Mouse (Mus musculus) CH12.LX (cell line): Measurements from ENCODE around the gene Myo18a. TPM values are rescaled to one million over a fixed set of nuclear protein-coding genes. Genes with fewer than 3 reads are reported as not detected.

Experiments
- DNase-seq: peaks from one replicate; pipeline ENCODE4 v3.0.0-alpha.2; 2013; ENCODE audit errors: extremely low read depth
- H3K27ac ChIP-seq: 2 replicates; pipeline ENCODE4 v1.5.1; 2012; ENCODE audit warnings: low read depth, mild to moderate bottlenecking, control low read depth, moderate library complexity; ENCODE audit not compliant: insufficient read depth
- H3K27me3 ChIP-seq: replicated peaks from 2 replicates; pipeline ENCODE3; 2012; ENCODE audit warnings: inconsistent platforms
- H3K36me3 ChIP-seq, 2 experiments: replicated peaks in 1 of 2; 2 replicates each; pipeline versions ENCODE3 to v1.6.1; 2012; ENCODE audit warnings: inconsistent platforms in 1 of 2, low read length in 1 of 2, mild to moderate bottlenecking in 1 of 2, mixed read lengths in 1 of 2, moderate library complexity in 1 of 2; ENCODE audit not compliant: control insufficient read depth in 1 of 2, insufficient read depth in 1 of 2
- H3K4me1 ChIP-seq, 2 experiments: 2 replicates each; pipeline ENCODE4 v1.6.1; 2012; ENCODE audit warnings: inconsistent platforms in 1 of 2, moderate library complexity in 1 of 2; ENCODE audit not compliant: insufficient read depth in 2 of 2, control insufficient read depth in 1 of 2
- H3K4me2 ChIP-seq: 2 replicates; pipeline ENCODE4 v1.6.1; 2012; ENCODE audit warnings: low read depth, mild to moderate bottlenecking, control low read depth; ENCODE audit not compliant: poor library complexity, insufficient read depth, severe bottlenecking
- H3K4me3 ChIP-seq, 3 experiments: fragments of 150-350 bp in 1 of 3; sonication (generic) in 1 of 3; replicated peaks in 1 of 3; 2 replicates each; pipeline versions ENCODE3 to v1.5.1; 2011 to 2012; ENCODE audit warnings: low read depth in 2 of 3, low read length in 2 of 3, mild to moderate bottlenecking in 2 of 3, moderate library complexity in 2 of 3, control low read depth in 1 of 3, improper control_type of control experiment in 1 of 3, inconsistent platforms in 1 of 3, mixed read lengths in 1 of 3; ENCODE audit not compliant: poor library complexity in 1 of 3
- H3K79me2 ChIP-seq: replicated peaks from 2 replicates; pipeline ENCODE4 v1.6.1; 2012; ENCODE audit warnings: mild to moderate bottlenecking, moderate library complexity; ENCODE audit not compliant: control insufficient read depth, poor library complexity, insufficient read depth, severe bottlenecking; ENCODE audit errors: extremely low read depth
- H3K9ac ChIP-seq: 2 replicates; pipeline ENCODE4 v1.6.1; 2012; ENCODE audit warnings: low read depth, mild to moderate bottlenecking, control low read depth, moderate library complexity; ENCODE audit not compliant: insufficient read depth
- H3K9me3 ChIP-seq: replicated peaks from 2 replicates; pipeline ENCODE3; 2012; ENCODE audit warnings: low read length, inconsistent platforms, mixed read lengths
- CTCF ChIP-seq, 2 experiments: IDR thresholded peaks in 1 of 2; conservative IDR thresholded peaks in 1 of 2; 2 replicates each; pipeline ENCODE4 v1.5.1; 2011 to 2012; ENCODE audit warnings: low read depth in 2 of 2, low read length in 2 of 2, improper control_type of control experiment in 1 of 2, inconsistent platforms in 1 of 2, mild to moderate bottlenecking in 1 of 2, moderate library complexity in 1 of 2
- ELF1 ChIP-seq: IDR thresholded peaks from 2 replicates; pipeline ENCODE4 v1.6.1; 2014; ENCODE audit warnings: low read depth, mild to moderate bottlenecking, inconsistent platforms, low read length, improper control_type of control experiment
- EP300 ChIP-seq: IDR thresholded peaks from 2 replicates; pipeline ENCODE4 v1.6.1; 2011; ENCODE audit warnings: low read length, improper control_type of control experiment
- GABPA ChIP-seq: IDR thresholded peaks from 2 replicates; pipeline ENCODE4 v1.6.1; 2012; ENCODE audit warnings: low read depth, low read length, improper control_type of control experiment, inconsistent platforms; ENCODE audit not compliant: insufficient replicate concordance
- HCFC1 ChIP-seq: IDR thresholded peaks from 2 replicates; pipeline ENCODE4 v1.6.1; 2012; ENCODE audit warnings: low read depth, mild to moderate bottlenecking, inconsistent platforms, low read length, improper control_type of control experiment
- IRF4 ChIP-seq: IDR thresholded peaks from 2 replicates; pipeline ENCODE4 v1.6.1; 2014; ENCODE audit warnings: low read depth, mild to moderate bottlenecking, inconsistent platforms, low read length, improper control_type of control experiment
- JUND ChIP-seq: conservative IDR thresholded peaks from 2 replicates; pipeline ENCODE4 v1.6.1; 2011; ENCODE audit warnings: low read depth, low read length, improper control_type of control experiment
- MEF2A ChIP-seq: IDR thresholded peaks from 2 replicates; pipeline ENCODE4 v1.6.1; 2014; ENCODE audit warnings: low read depth, mild to moderate bottlenecking, inconsistent platforms, low read length, improper control_type of control experiment, borderline replicate concordance
- MXI1 ChIP-seq: IDR thresholded peaks from 2 replicates; pipeline ENCODE4 v1.6.1; 2011; ENCODE audit warnings: mild to moderate bottlenecking, low read depth, low read length, improper control_type of control experiment
- NRF1 ChIP-seq: IDR thresholded peaks from 2 replicates; pipeline ENCODE4 v1.6.1; 2014; ENCODE audit warnings: low read depth, mild to moderate bottlenecking, inconsistent platforms, low read length, improper control_type of control experiment, moderate library complexity
- POLR2AphosphoS2 ChIP-seq: IDR thresholded peaks from 2 replicates; pipeline ENCODE4 v1.6.1; 2011; ENCODE audit warnings: low read depth, low read length, improper control_type of control experiment
- RAD21 ChIP-seq: IDR thresholded peaks from 2 replicates; pipeline ENCODE4 v1.6.1; 2011; ENCODE audit warnings: low read depth, mild to moderate bottlenecking, low read length, improper control_type of control experiment, moderate library complexity
- RCOR1 ChIP-seq: conservative IDR thresholded peaks from 2 replicates; pipeline ENCODE4 v1.6.1; 2012; ENCODE audit warnings: low read depth, mild to moderate bottlenecking, inconsistent platforms, low read length, improper control_type of control experiment
- SMC3 ChIP-seq: IDR thresholded peaks from 2 replicates; pipeline ENCODE4 v1.6.1; 2011; ENCODE audit warnings: low read depth, low read length, improper control_type of control experiment
- TCF12 ChIP-seq: IDR thresholded peaks from 2 replicates; pipeline ENCODE4 v1.6.1; 2014; ENCODE audit warnings: low read depth, mild to moderate bottlenecking, inconsistent platforms, low read length, improper control_type of control experiment
- UBTF ChIP-seq: IDR thresholded peaks from 2 replicates; pipeline ENCODE4 v1.6.1; 2012; ENCODE audit warnings: low read depth, mild to moderate bottlenecking, inconsistent platforms, low read length, improper control_type of control experiment, moderate library complexity
- USF1 ChIP-seq: IDR thresholded peaks from 2 replicates; pipeline ENCODE4 v1.6.1; 2014; ENCODE audit warnings: low read depth, mild to moderate bottlenecking, inconsistent platforms, low read length, improper control_type of control experiment
- USF2 ChIP-seq: conservative IDR thresholded peaks from 2 replicates; pipeline ENCODE4 v1.6.1; 2011; ENCODE audit warnings: low read depth, low read length, improper control_type of control experiment
- dilution Hi-C: fragments of 300-500 bp; cut with MboI; formaldehyde crosslinking; loops from 2 replicates; pipeline ENCODE4 v1.14.3; 2020; ENCODE audit warnings: low sequenced_read_pairs; ENCODE audit not compliant: extremely low pct_unique_long_range_greater_than_20kb, extremely low pct_ligation_motif_present
- in situ Hi-C: fragments of 300-500 bp; cut with MboI; formaldehyde crosslinking; loops from 3 replicates; pipeline ENCODE4 v1.14.3; 2019; ENCODE audit warnings: low sequenced_read_pairs, low pct_ligation_motif_present, low pct_unique_long_range_greater_than_20kb, mixed read lengths
- polyA plus RNA-seq: library from polyadenylated mRNA; unstranded; fragments of >175 nt; gene quantifications from 2 replicates; pipeline ENCODE4 v1.2.1, GENCODE M21; 2012; ENCODE audit warnings: low read depth; ENCODE audit not compliant: insufficient read length
- total RNA-seq, 2 experiments: library from RNA; depleted of rRNA; stranded (reverse); fragments of 300-350 nt in 1 of 2; fragments of >200 nt in 1 of 2; gene quantifications; 2 replicates each; pipeline ENCODE4 v1.2.3; 2012 to 2014

Gene Myo18a
- total and polyA plus RNA-seq, 3 experiments = 6.3 to 24.8 (median 16.8) TPM

- peak; percentile 82 for TF ChIP-seq ELF1
- TF ChIP-seq UBTF = no peak
- TF ChIP-seq POLR2AphosphoS2 = no peak
Measured at GRCm38 (mm10) chr11:77791752-77792565, 28.9 kb downstream of the Myo18a start (continued).

- Histone ChIP-seq H3K4me3 (peak overlapping the region; percentile 15 to 58 (median 24)), H3K36me3 (peaks cover 0 to 2% of the 10 kb centered on the region in 2 experiments), H3K9ac (peak overlapping the region; percentile 41; the same call in 1 of the 2 replicates), H3K79me2 (no peaks in the 10 kb centered on the region), H3K4me1 (peaks cover 9 to 46% of the 10 kb centered on the region in 2 experiments), H3K27me3 (no peaks in the 10 kb centered on the region), H3K4me2 (peak overlapping the region; percentile 91), H3K27ac (no peak overlapping the region), H3K9me3 (no peaks in the 10 kb centered on the region)
- in situ Hi-C loops (loop anchor here (10.0 to 25.0 kb wide), 2 partner anchors 278 to 680 kb away; partner anchors contain the start of genes Abhd15, Gm10392 and Trp53i13), dilution Hi-C loops (no loop called here)
- peak; percentile 39 for DNase-seq
- no peak for TF ChIP-seq USF2
- no peak for TF ChIP-seq CTCF (conservative IDR thresholded peaks at IDR 0.05 in 1 of 2, IDR thresholded peaks at IDR 0.05 in 1 of 2; ENCODE audit: low read depth in 2 of 2, low read length in 2 of 2)
- no peak for TF ChIP-seq HCFC1
- TF ChIP-seq JUND = no peak
- no peak for TF ChIP-seq TCF12
- TF ChIP-seq RAD21 = no peak
- TF ChIP-seq MXI1 = no peak
- TF ChIP-seq RCOR1 = 0 out of 2 replicates have a peak, but pooled peaks have one; percentile 11
- no peak for TF ChIP-seq MEF2A
- TF ChIP-seq USF1 = no peak
- TF ChIP-seq SMC3 = peak; percentile 16; the same call in 1 of the 2 replicates
- no peak for TF ChIP-seq IRF4
- TF ChIP-seq EP300 = peak; percentile 43
- TF ChIP-seq NRF1 = no peak
- TF ChIP-seq GABPA = no peak
Measured at GRCm38 (mm10) chr11:77792566-77792909, 29.5 kb downstream of the Myo18a start.
